21 mouse cellular contexts compared by ENCODE assay signal in genomic region chr2:65268731-65269130, GRCm38 (mm10). TPM values are rescaled to one million over a fixed set of nuclear protein-coding genes. Genes with fewer than 3 reads are reported as not detected.
A peak's percentile ranks its signal among the peaks of the same experiment; 100 is the strongest.
DNase-seq lines count a peak whose midpoint lies in the region; ATAC-seq and TF ChIP-seq lines count a peak whose summit lies in the region.
"Had no signal": no experiment of that assay in that cellular context is flagged by ENCODE, and none has a peak within 500 bp of the region (broad histone marks: within the 10 kb centered on the region; RNA-seq: fewer than 3 reads in every experiment).

No protein-coding gene starts in this region.

- H3K27me3 ChIP-seq in midbrain, embryonic 13.5 days: no peaks in the 10 kb centered on the region
- H3K27me3 ChIP-seq in intestine, postnatal 0 days (replicated peaks; ENCODE audit: control insufficient read depth, insufficient read depth, low read length): no peaks in the 10 kb centered on the region
- H3K27me3 ChIP-seq: embryonic facial prominence, embryonic 13.5 days; forebrain, embryonic 13.5 days; heart, embryonic 13.5 days; hindbrain, embryonic 12.5 days had no signal

- no peaks in the 10 kb centered on the region for H3K36me3 ChIP-seq in midbrain, embryonic 13.5 days
- no peaks in the 10 kb centered on the region for H3K36me3 ChIP-seq in intestine, postnatal 0 days (ENCODE audit: control insufficient read depth, insufficient read depth)
- H3K36me3 ChIP-seq: embryonic facial prominence, embryonic 13.5 days; heart, embryonic 13.5 days; hindbrain, embryonic 12.5 days had no signal

- H3K9me3 ChIP-seq in midbrain, embryonic 13.5 days: no peaks in the 10 kb centered on the region
- H3K9me3 ChIP-seq in intestine, postnatal 0 days (ENCODE audit: control insufficient read depth): no peaks in the 10 kb centered on the region
- H3K9me3 ChIP-seq: embryonic facial prominence, embryonic 13.5 days; forebrain, embryonic 13.5 days; heart, embryonic 13.5 days; hindbrain, embryonic 12.5 days had no signal

- no peak for ATAC-seq in midbrain, embryonic 13.5 days
- no peak for ATAC-seq in intestine, postnatal 0 days
- ATAC-seq: forebrain, embryonic 13.5 days; forebrain, postnatal 0 days; hindbrain, embryonic 16.5 days; inflammation-experienced regulatory T-cells, adult 6 months had no signal

- TF ChIP-seq CTCF in intestine, postnatal 0 days (IDR thresholded peaks at IDR 0.05; ENCODE audit: low read depth): no peak

- H3K4me3 ChIP-seq in midbrain, embryonic 13.5 days (replicated peaks): no peak overlapping the region
- H3K4me3 ChIP-seq in intestine, postnatal 0 days (ENCODE audit: low read depth, low read length): no peak overlapping the region
- H3K4me3 ChIP-seq: embryonic facial prominence, embryonic 13.5 days; forebrain, embryonic 13.5 days; gastrocnemius, adult 2 months; heart, embryonic 13.5 days; hindbrain, embryonic 12.5 days had no signal

- H3K9ac ChIP-seq in midbrain, embryonic 13.5 days (replicated peaks): no peak overlapping the region
- no peak overlapping the region for H3K9ac ChIP-seq in intestine, postnatal 0 days (ENCODE audit: low read depth, low read length)
- H3K9ac ChIP-seq: embryonic facial prominence, embryonic 13.5 days; forebrain, embryonic 13.5 days; forebrain, postnatal 0 days; heart, embryonic 13.5 days; hindbrain, embryonic 12.5 days had no signal

- 92% methylated on average over 6 of the region's 6 CpGs for WGBS in midbrain, embryonic 13.5 days
- 94% methylated on average over 6 of the region's 6 CpGs for WGBS in intestine, postnatal 0 days

- no peak overlapping the region for H3K27ac ChIP-seq in midbrain, embryonic 13.5 days
- H3K27ac ChIP-seq in intestine, postnatal 0 days (ENCODE audit: low read depth, low read length): no peak overlapping the region
- H3K27ac ChIP-seq: embryonic facial prominence, embryonic 13.5 days; forebrain, embryonic 13.5 days; gastrocnemius, adult 2 months; heart, embryonic 13.5 days; hindbrain, embryonic 12.5 days had no signal

- no peak overlapping the region for H3K4me2 ChIP-seq in midbrain, embryonic 13.5 days (replicated peaks)
- no peak overlapping the region for H3K4me2 ChIP-seq in intestine, postnatal 0 days (replicated peaks; ENCODE audit: low read depth)
- H3K4me2 ChIP-seq: embryonic facial prominence, embryonic 13.5 days; forebrain, embryonic 13.5 days; heart, embryonic 13.5 days; hindbrain, embryonic 12.5 days had no signal

- no peaks in the 10 kb centered on the region for H3K4me1 ChIP-seq in midbrain, embryonic 13.5 days (replicated peaks)
- H3K4me1 ChIP-seq in intestine, postnatal 0 days (replicated peaks; ENCODE audit: control insufficient read depth, insufficient read depth, low read length): no peaks in the 10 kb centered on the region
- H3K4me1 ChIP-seq: embryonic facial prominence, embryonic 13.5 days; heart, embryonic 13.5 days; hindbrain, embryonic 12.5 days had no signal

- DNase-seq in adrenal gland, postnatal 10 days: peak; percentile 22
- no peak for DNase-seq in adrenal gland, adult 18-20 months (ENCODE audit: low spot score in 2 of 2)
- peak; percentile 4 for DNase-seq in lung, postnatal 36 days
- no peak for DNase-seq in lung, postnatal 14 days
- peak; percentile 40 for DNase-seq in adipocyte (ENCODE audit: low spot score)
- DNase-seq: cerebellum, adult 18-20 months; cerebellum, adult 9-11 months; cerebellum, postnatal 36 days; forebrain, postnatal 0 days; gastrocnemius, adult 2 months; gastrocnemius, postnatal 25 days; heart, adult 11 months; heart, postnatal 36 days had no signal

RNA-seq across cellular contexts. Expression of gene Cobll1, which starts 29.5 kb away (rescaled TPM):
- 100 to 1,000 TPM; 106 to 124 TPM for total RNA-seq in adrenal gland, postnatal 10 days (2021)
- 100 to 1,000 TPM; 271 to 319 TPM for total RNA-seq in adrenal gland, adult 18-20 months (2021)
- 2.6 and 2.8 TPM in 2 replicates for polyA plus RNA-seq in midbrain, embryonic 13.5 days (2015; fragmentation: Nextera tagmentation; extraction: Ambion mirVana)
- polyA plus RNA-seq in intestine, postnatal 0 days (2015; fragmentation: Nextera tagmentation; extraction: Ambion mirVana): 14.2 and 17.3 TPM in 2 replicates

Comparison
In these comparisons a context has a peak if more than half of its experiments do, and no peak if none do; other contexts are left out.
1. DNase-seq: peak in adrenal gland, postnatal 10 days (single experiment), lung, postnatal 36 days (single experiment) and adipocyte (single experiment); none in adrenal gland, adult 18-20 months (0 of 2) and lung, postnatal 14 days (single experiment).